Mouse (Mus musculus): ENCODE measurements around the gene Prmt7. TPM values are rescaled to one million over a fixed set of nuclear protein-coding genes. Genes with fewer than 3 reads are reported as not detected.

The Prmt7 gene
- polyA plus RNA-seq, 1 experiment = 33.9 TPM

DNA sequence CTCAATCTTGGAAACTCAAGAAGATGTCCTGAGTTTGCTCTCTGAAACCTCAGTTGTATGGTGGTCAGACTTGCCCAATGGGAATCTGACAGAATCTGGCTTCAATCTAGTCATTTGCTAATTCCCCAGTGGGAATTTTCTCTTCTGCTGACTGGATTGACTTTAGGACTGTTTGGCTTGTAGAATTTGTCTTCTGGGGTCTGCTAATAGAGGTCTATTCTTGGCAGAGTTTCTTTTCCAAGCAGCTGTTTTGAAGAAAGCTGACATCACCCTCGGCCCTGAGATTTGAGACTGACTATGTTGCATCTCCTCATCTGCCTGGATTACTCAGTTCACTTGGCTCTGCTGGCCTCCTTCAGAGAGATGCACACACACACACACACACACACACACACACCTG, 88.1 kb downstream of the Prmt7 start:
- Histone ChIP-seq H3K27ac (ENCODE audit: insufficient read depth, low read length) (no peak overlapping the region), H3K4me1 (ENCODE audit: control insufficient read depth, insufficient read depth, low read length) (peaks cover 9% of the 10 kb centered on the region; the same call in 1 of the 2 replicates), H3K4me3 (ENCODE audit: insufficient read depth, low read length) (no peak overlapping the region)
- TF ChIP-seq POLR2A (IDR thresholded peaks at IDR 0.05; ENCODE audit: extremely low read depth, insufficient read depth, low read length) (no peak), CTCF (IDR thresholded peaks at IDR 0.05; ENCODE audit: extremely low read depth, insufficient read depth, low read length) (no peak)

DNA sequence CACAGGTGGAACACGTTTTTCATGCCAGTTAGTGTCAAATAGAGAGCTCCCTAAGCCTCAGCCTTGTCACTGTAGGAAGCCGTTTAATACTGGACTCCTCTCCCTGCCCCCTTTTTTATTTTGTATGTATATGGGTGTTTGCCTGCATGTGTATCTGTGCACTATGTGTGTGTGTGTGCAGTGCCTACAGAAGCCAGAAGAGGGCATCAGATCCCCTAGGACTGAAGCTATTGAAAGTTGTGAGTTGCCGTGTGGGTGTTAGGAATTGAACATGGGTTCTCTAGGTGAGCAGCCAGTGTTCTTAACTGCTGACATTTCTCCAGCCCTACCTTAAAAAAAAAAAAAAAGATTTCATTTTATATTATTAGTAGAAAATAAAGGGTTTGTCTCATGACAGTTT, 89.0 kb downstream of the Prmt7 start:
- Histone ChIP-seq H3K27ac (ENCODE audit: insufficient read depth, low read length) (no peak overlapping the region), H3K4me3 (ENCODE audit: insufficient read depth, low read length) (no peak overlapping the region), H3K4me1 (ENCODE audit: control insufficient read depth, insufficient read depth, low read length) (peaks cover 9% of the 10 kb centered on the region)
- 0 out of 2 replicates have a peak, but pooled peaks have one; percentile 5 for TF ChIP-seq CTCF (IDR thresholded peaks at IDR 0.05; ENCODE audit: extremely low read depth, insufficient read depth, low read length)
- TF ChIP-seq POLR2A (IDR thresholded peaks at IDR 0.05; ENCODE audit: extremely low read depth, insufficient read depth, low read length) = no peak

DNA sequence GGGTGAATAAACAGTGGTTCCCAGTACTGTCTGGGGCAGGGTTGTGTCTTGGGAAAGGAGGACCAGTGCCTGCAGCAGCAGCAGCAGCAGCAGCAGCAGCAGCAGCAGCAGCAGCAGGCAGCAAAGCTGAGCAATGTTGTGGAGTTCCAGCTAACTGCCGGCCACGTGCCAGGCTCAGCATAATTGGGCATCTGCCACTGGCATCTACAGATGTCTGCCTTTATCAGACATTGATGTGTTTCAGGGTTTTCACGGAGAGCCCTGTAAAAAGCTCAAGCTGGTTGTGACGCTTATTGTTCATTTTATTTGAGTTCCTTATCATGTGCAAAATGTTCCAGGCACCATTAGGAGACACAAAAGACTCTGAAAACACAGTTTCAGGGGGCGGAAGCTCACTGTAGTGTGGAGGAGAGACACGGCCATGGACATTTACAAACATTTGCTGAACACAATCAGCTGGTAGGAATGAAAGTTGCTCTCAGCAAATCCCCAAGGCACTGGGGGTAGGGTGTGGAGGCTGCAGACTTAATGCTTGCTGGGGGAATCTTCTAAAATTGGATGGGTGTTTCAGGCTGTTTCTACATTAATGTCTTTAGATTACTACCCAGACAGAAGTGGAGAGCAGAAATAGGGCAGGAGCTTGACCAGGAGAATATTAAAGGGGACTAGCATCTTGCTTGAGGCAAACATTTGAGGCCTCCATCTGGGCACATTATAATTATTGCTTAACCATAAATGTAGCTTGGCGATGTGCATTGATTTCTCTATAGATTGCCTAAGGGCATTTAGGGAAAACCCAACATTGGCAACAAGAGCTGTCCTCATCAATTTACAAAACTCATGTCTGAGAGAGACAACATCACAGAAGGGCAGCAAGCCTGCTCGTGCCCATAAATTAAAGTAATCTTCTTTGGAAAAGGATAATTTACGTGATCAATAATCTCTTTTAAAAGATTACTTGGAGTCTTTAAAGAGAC, 90.3 kb downstream of the Prmt7 start:
- Histone ChIP-seq H3K27ac (ENCODE audit: insufficient read depth, low read length) (peak overlapping the region; percentile 54; the same call in 1 of the 2 replicates), H3K4me1 (ENCODE audit: control insufficient read depth, insufficient read depth, low read length) (peaks cover 15% of the 10 kb centered on the region), H3K4me3 (ENCODE audit: insufficient read depth, low read length) (no peak overlapping the region)
- TF ChIP-seq CTCF (IDR thresholded peaks at IDR 0.05; ENCODE audit: extremely low read depth, insufficient read depth, low read length) = no peak
- TF ChIP-seq POLR2A (IDR thresholded peaks at IDR 0.05; ENCODE audit: extremely low read depth, insufficient read depth, low read length) = no peak

Other genes starting within 250 kb of the Prmt7 start
- 23.6 and 25.8 TPM in 2 replicates for gene Slc12a4, start 244.8 kb upstream of the Prmt7 start, polyA plus RNA-seq (2012; rRNA removed)
- not detected in 2 replicates for gene Dpep3, start 231.5 kb upstream of the Prmt7 start, polyA plus RNA-seq (2012; rRNA removed)
- 25.1 and 27.4 TPM in 2 replicates for gene Dus2, start 219.6 kb upstream of the Prmt7 start, polyA plus RNA-seq (2012; rRNA removed)
- 0.08 TPM in 1 of 2 replicates, not detected in the other for gene Dpep2nb, start 205.0 kb upstream of the Prmt7 start, polyA plus RNA-seq (2012; rRNA removed)
- 11.6 and 11.9 TPM in 2 replicates for gene Ddx28, start 199.1 kb upstream of the Prmt7 start, polyA plus RNA-seq (2012; rRNA removed)
- 7.8 and 8.1 TPM in 2 replicates for gene Nfatc3, start 152.1 kb upstream of the Prmt7 start, polyA plus RNA-seq (2012; rRNA removed)
- 0.06 and 0.13 TPM in 2 replicates for gene Esrp2, start 74.0 kb upstream of the Prmt7 start, polyA plus RNA-seq (2012; rRNA removed)
- 19.6 and 19.9 TPM in 2 replicates for gene Pla2g15, start 60.5 kb upstream of the Prmt7 start, polyA plus RNA-seq (2012; rRNA removed)
- gene Slc7a6, start 42.1 kb upstream of the Prmt7 start, polyA plus RNA-seq (2012; rRNA removed) = 30.4 and 33.3 TPM in 2 replicates
- gene Slc7a6os, start within 50 bp of the Prmt7 start, polyA plus RNA-seq (2012; rRNA removed) = 26.3 and 28.0 TPM in 2 replicates
- 26.4 and 31.9 TPM in 2 replicates for gene Smpd3, start 127.1 kb downstream of the Prmt7 start, polyA plus RNA-seq (2012; rRNA removed)
- 11.7 TPM in 2 replicates for gene Zfp90, start 204.4 kb downstream of the Prmt7 start, polyA plus RNA-seq (2012; rRNA removed)

Data from cortical plate, adult 2 months (tissue).